Comparison of ENCODE assay signal across 8 mouse cellular contexts in genomic region chr10:69320667-69321518, GRCm38 (mm10). TPM values are rescaled to one million over a fixed set of nuclear protein-coding genes. Genes with fewer than 3 reads are reported as not detected.
DNase-seq lines count a peak whose midpoint lies in the region; ATAC-seq and TF ChIP-seq lines count a peak whose summit lies in the region.

No protein-coding gene starts in this region.

- intact Hi-C loops in heart, postnatal 25 days (cut with DNase I), result loop anchor here (2.0 kb wide), 1 partner anchor 418 kb away; no protein-coding TSS in a partner anchor

- ATAC-seq in forebrain, embryonic 15.5 days (replicated peaks), result peak; percentile 87
- peak; percentile 91 for ATAC-seq in lung, embryonic 14.5 days (ENCODE audit: insufficient read depth)

- H3K9ac ChIP-seq in ES-E14 (ENCODE audit: insufficient read depth, low read depth, low read length, poor library complexity, severe bottlenecking), result no peak overlapping the region
- H3K9ac ChIP-seq in forebrain, embryonic 15.5 days (replicated peaks), result no peak overlapping the region
- no peak overlapping the region for H3K9ac ChIP-seq in lung, embryonic 14.5 days

- no peaks in the 10 kb centered on the region for H3K9me3 ChIP-seq in ES-E14 (ENCODE audit: control insufficient read depth, insufficient read depth, low read depth, low read length)
- H3K9me3 ChIP-seq in forebrain, embryonic 15.5 days, result no peaks in the 10 kb centered on the region
- H3K9me3 ChIP-seq in lung, embryonic 14.5 days (ENCODE audit: low read depth, low read length), result peaks cover 8% of the 10 kb centered on the region; the same call in 1 of the 2 replicates

- H3K4me1 ChIP-seq in ES-E14 (ENCODE audit: control insufficient read depth in 2 of 2, insufficient read depth in 2 of 2, low read length in 2 of 2, poor library complexity in 1 of 2), result peaks cover 4% of the 10 kb centered on the region in 2 experiments
- peaks cover 6% of the 10 kb centered on the region; the same call in 1 of the 2 replicates for H3K4me1 ChIP-seq in forebrain, embryonic 15.5 days
- H3K4me1 ChIP-seq in lung, embryonic 14.5 days (ENCODE audit: insufficient read depth), result no peaks in the 10 kb centered on the region
- H3K4me1 ChIP-seq in thymus, adult 2 months (replicated peaks; ENCODE audit: control insufficient read depth, insufficient read depth, low read length), result no peaks in the 10 kb centered on the region

- peak; percentile 87 for TF ChIP-seq CTCF in layer of hippocampus, adult 2 months (conservative IDR thresholded peaks at IDR 0.05)
- peak; percentile 97 for TF ChIP-seq CTCF in lung, embryonic 14.5 days (IDR thresholded peaks at IDR 0.05; ENCODE audit: low read depth)
- TF ChIP-seq CTCF in thymus, adult 2 months (IDR thresholded peaks at IDR 0.05; ENCODE audit: borderline replicate concordance, control insufficient read depth, extremely low read depth, insufficient read depth, low read length, poor library complexity), result peak; percentile 94

- no peak overlapping the region for H3K4me3 ChIP-seq in ES-E14 (ENCODE audit: insufficient read depth in 1 of 2, low read depth in 1 of 2, low read length in 2 of 2, poor library complexity in 1 of 2, severe bottlenecking in 1 of 2)
- no peak overlapping the region for H3K4me3 ChIP-seq in forebrain, embryonic 15.5 days
- no peak overlapping the region for H3K4me3 ChIP-seq in layer of hippocampus, adult 2 months
- peak overlapping the region; percentile 17 for H3K4me3 ChIP-seq in lung, embryonic 14.5 days (ENCODE audit: low read depth, low read length)
- H3K4me3 ChIP-seq in thymus, adult 2 months (ENCODE audit: control insufficient read depth, insufficient read depth, low read length), result no peak overlapping the region

- no peak for DNase-seq in ES-E14 (ENCODE audit: low read depth, low spot score)
- DNase-seq in cerebellum, adult 11-12 months, result peak; percentile 12
- peak; percentile 51 for DNase-seq in heart, postnatal 25 days (ENCODE audit: low spot score)
- peak; percentile 58 to 86 for DNase-seq in layer of hippocampus, adult 2 months (ENCODE audit: low spot score in 2 of 2)
- peak; percentile 97 for DNase-seq in lung, embryonic 14.5 days
- DNase-seq in ovary, adult 18-20 months (ENCODE audit: low spot score), result peak; percentile 69
- peak; percentile 65 for DNase-seq in thymus, adult 2 months

- H3K36me3 ChIP-seq in ES-E14 (ENCODE audit: control insufficient read depth, insufficient read depth, low read length, poor library complexity, severe bottlenecking), result no peaks in the 10 kb centered on the region
- H3K36me3 ChIP-seq in forebrain, embryonic 15.5 days, result no peaks in the 10 kb centered on the region
- no peaks in the 10 kb centered on the region for H3K36me3 ChIP-seq in lung, embryonic 14.5 days (ENCODE audit: insufficient read depth)
- no peaks in the 10 kb centered on the region for H3K36me3 ChIP-seq in thymus, adult 2 months (ENCODE audit: control insufficient read depth, insufficient read depth, low read length)

- no peak overlapping the region for H3K27ac ChIP-seq in ES-E14 (ENCODE audit: insufficient read depth, low read depth, low read length, poor library complexity, severe bottlenecking)
- no peak overlapping the region for H3K27ac ChIP-seq in forebrain, embryonic 15.5 days (replicated peaks)
- no peak overlapping the region for H3K27ac ChIP-seq in layer of hippocampus, adult 2 months
- no peak overlapping the region for H3K27ac ChIP-seq in lung, embryonic 14.5 days (ENCODE audit: low read depth)
- no peak overlapping the region for H3K27ac ChIP-seq in thymus, adult 2 months (ENCODE audit: control insufficient read depth, insufficient read depth, low read length)

- H3K27me3 ChIP-seq in forebrain, embryonic 15.5 days, result no peaks in the 10 kb centered on the region
- no peaks in the 10 kb centered on the region for H3K27me3 ChIP-seq in lung, embryonic 14.5 days (ENCODE audit: insufficient read depth, low read length)
- H3K27me3 ChIP-seq in thymus, adult 2 months (ENCODE audit: control insufficient read depth, insufficient read depth, low read length), result no peaks in the 10 kb centered on the region

- no peak for TF ChIP-seq POLR2A in thymus, adult 2 months (IDR thresholded peaks at IDR 0.05; ENCODE audit: control insufficient read depth, extremely low read depth, insufficient read depth, low read length, poor library complexity)

- 45% methylated on average over 21 of the region's 21 CpGs for WGBS in forebrain, embryonic 15.5 days
- 41% methylated on average over 21 of the region's 21 CpGs for WGBS in lung, embryonic 14.5 days
- WGBS in thymus, adult 2 months, result 13% methylated on average over 21 of the region's 21 CpGs

- no peak overlapping the region for H3K4me2 ChIP-seq in forebrain, embryonic 15.5 days (replicated peaks)
- peak overlapping the region; percentile 55 for H3K4me2 ChIP-seq in lung, embryonic 14.5 days

- in situ Hi-C loops in ES-E14 (cut with MboI; ENCODE audit: low sequenced_read_pairs in 2 of 2, unreplicated experiment in 2 of 2), result loop anchor here in 1 of 2 experiments (25.0 kb wide), 1 partner anchor 409 kb away; no protein-coding TSS in a partner anchor

TF ChIP-seq in ES-E14, 5 proteins besides CTCF, POLR2A, EP300 and RAD21:
- TF ChIP-seq MAFK (IDR thresholded peaks at IDR 0.05; ENCODE audit: insufficient read depth, low read depth, low read length) (no peak), CHD2 (IDR thresholded peaks at IDR 0.05; ENCODE audit: low read depth, low read length) (no peak), HCFC1 (IDR thresholded peaks at IDR 0.05; ENCODE audit: borderline replicate concordance, insufficient read depth, low read length) (no peak), ZC3H11A (IDR thresholded peaks at IDR 0.05; ENCODE audit: borderline replicate concordance, low read depth, low read length) (peak; percentile 21; the same call in 1 of the 2 replicates), ZNF384 (IDR thresholded peaks at IDR 0.05; ENCODE audit: low read depth, low read length) (peak; percentile 47; the same call in 1 of the 2 replicates)

RNA-seq across cellular contexts. Expression of gene Cdk1, which starts 31.8 kb away (rescaled TPM):
- 191 and 351 TPM in 2 replicates for total RNA-seq in ES-E14 (2012; rRNA removed)
- 179 and 208 TPM in 2 replicates for polyA plus RNA-seq in forebrain, embryonic 15.5 days (2015; fragmentation: Nextera tagmentation; extraction: Ambion mirVana)
- total RNA-seq in heart, postnatal 25 days (2021), result 1 to 10 TPM; 2.2 to 2.8 TPM
- total RNA-seq in layer of hippocampus, adult 2 months (2021), result under 1 TPM; 0.61 to 1.00 TPM
- 684 and 700 TPM in 2 replicates for polyA plus RNA-seq in lung, embryonic 14.5 days (2014; fragmentation: Nextera tagmentation; extraction: Ambion mirVana)
- 131 and 158 TPM in 2 replicates for polyA plus RNA-seq in thymus, adult 2 months (2012; rRNA removed)

Comparison
In these comparisons a context has a peak if more than half of its experiments do, and no peak if none do; other contexts are left out.
1. RNA of gene Cdk1, which starts 31.8 kb away (total RNA-seq): 191 to 351 TPM in ES-E14; 2.2 to 2.8 TPM in heart, postnatal 25 days and 0.61 to 1.00 TPM in layer of hippocampus, adult 2 months; every median in the first group is over 10 times any median in the second.
2. Peak in every context shown above with its lines, with median percentiles within 50 percentile points of each other: CTCF ChIP-seq.